Mouse (Mus musculus): ENCODE data around the gene Fdxacb1. TPM values are rescaled to one million over a fixed set of nuclear protein-coding genes. Genes with fewer than 3 reads are reported as not detected.

The Fdxacb1 gene
- total RNA-seq, 4 experiments from 2014 or later = 2.7 to 6.1 (median 3.4) TPM

DNA sequence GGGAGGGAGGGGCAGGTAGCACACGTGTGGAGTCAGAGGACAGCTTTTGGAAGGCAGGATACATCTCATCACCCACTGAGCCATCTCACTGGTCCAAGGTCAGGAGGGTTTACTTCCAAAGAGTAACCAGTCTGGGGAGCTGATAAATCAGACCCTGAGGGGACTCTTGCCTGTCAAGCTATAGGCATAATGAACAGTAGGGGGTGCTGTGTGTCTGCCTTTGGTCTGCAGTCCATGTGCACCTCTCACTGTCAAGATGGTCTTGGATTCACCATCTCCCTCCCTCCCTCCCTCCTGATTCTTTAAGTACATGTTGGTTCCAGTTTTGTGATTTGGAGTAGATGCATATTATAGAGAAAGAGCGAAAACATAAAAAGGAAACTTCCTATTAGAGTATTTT, 32.9 kb downstream of the Fdxacb1 start:
- peak in 1 of 2 experiments; percentile 14 for DNase-seq (ENCODE audit: low spot score in 2 of 2)

DNA sequence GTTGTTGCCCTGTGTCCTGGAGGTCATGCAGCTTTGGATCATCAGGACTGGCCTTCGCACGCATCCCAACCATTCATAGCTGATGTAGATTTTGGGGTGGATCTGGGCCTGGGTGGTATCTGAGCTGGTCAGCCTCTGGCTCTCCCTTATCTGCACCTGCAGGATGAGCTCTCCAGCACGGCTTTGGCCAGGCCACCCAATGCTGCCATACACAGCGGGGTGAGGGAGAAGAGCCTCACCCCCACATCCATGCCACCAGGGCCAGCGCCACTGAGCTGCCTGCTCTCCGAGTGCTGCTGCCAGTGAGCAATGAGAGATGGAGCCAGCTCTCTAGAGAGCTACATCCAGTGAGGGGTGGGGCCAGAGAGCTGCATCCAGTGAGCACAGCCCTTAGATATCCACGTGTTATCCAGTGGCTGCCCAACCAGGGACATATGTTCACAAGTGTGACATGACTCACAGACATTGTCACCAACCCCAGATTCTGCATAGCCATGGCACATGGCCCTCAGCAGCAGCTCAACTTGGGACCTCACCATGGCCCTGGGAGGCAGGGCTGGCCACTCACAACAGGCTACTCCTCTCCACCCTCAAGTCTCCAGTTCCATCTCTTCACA, 35.1 kb downstream of the Fdxacb1 start:
- no peak for DNase-seq (ENCODE audit: low spot score in 2 of 2)

DNA sequence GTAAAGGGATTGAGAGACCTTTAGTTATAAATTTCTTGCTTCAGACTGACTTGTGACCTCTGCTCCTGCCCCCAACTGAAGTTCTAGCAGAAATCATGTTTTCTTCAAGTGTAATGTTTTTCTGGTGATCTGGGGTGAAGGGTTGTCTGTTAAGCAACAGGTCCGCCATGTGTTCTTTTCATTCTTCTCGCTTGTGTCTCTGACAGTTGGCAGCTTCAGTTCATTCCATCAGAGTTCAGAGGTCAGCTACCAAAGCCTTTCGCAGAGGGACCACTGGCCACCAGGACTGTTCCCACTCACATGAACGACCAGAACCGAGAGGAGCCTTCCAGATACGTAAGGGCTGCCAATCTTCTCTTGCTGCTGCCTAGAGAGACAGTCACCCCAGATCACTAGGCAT, 40.4 kb downstream of the Fdxacb1 start:
- DNase-seq (ENCODE audit: low spot score in 2 of 2) = no peak

DNA sequence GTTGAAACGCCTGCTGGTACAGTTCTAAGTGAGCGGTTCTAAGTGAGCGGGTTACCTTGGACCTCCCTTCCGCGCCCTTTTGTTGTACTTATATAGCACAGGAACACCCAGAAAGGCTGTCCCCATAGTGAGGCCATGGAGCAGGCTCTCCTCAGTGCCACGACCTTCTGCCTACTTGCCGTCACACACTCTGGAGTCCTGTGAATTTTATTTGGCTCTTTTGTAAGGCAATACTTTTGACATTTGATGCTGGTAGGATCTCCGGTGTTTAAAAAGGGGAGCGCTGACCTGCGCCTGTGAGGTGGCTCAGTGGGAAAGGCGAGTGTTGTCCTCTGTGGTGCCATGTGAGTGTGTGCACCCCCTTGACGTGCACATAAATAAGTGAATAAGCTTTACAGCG, 41.1 kb downstream of the Fdxacb1 start:
- peak; percentile 27 to 59 for DNase-seq (ENCODE audit: low spot score in 2 of 2)

DNA sequence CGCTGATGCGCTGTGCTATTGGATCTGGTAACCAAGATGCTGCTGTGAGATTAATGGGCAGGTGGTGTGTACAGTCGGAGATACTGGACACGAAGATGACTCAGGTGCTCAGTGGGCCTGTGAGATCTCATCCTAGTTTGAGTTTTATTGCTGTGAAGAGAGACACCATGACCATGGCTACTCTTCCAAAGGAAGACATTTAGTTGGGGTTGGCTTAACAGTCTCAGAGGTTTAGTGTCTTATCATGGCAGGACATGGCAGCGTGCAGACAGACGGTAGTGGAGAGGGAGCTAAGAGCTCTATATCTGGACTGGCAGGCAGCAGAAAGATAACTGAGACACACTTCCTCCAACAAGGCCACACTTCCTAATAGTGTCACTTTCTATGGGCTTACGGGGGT, 43.2 kb downstream of the Fdxacb1 start:
- DNase-seq (ENCODE audit: low spot score in 2 of 2) = no peak

DNA sequence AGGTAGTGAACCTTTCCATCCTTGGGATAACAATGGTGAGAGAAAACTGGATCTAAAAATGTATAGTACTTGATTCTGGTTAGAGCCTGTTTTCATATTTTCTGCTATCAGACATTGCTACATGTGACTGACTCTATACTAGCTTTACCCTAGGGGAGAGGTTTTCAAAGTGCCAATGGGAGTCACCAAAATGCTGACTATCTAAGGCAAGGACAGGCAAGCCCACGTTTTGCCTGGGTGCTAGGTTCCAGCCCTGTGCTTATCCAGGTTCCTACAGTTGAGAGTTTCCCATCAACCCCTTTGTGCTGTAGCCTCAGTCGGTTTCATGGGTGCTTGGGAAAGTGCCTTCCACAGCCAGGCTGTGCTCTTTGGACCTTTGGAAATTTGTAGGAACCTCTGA, 43.7 kb downstream of the Fdxacb1 start:
- no peak for DNase-seq (ENCODE audit: low spot score in 2 of 2)

DNA sequence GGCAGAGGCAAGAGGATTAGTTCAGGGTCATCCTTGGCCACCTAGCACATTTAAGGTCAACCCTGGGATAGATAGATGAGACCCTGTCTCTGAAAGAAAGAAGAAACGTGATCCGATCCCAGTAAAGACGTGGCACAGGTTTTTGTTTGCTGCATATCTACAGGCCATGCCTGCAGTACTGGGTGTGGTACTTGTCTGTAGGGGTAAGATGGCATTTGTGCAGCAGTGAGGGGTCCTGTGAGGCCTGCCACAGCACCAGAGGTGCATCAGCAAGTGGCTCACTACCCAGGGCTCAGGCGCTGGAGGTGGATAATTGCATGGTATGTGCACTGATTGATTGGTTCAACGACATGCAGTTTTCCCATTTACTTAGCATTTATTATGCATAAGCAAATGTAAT, 45.8 kb downstream of the Fdxacb1 start:
- DNase-seq (ENCODE audit: low spot score in 2 of 2) = no peak

DNA sequence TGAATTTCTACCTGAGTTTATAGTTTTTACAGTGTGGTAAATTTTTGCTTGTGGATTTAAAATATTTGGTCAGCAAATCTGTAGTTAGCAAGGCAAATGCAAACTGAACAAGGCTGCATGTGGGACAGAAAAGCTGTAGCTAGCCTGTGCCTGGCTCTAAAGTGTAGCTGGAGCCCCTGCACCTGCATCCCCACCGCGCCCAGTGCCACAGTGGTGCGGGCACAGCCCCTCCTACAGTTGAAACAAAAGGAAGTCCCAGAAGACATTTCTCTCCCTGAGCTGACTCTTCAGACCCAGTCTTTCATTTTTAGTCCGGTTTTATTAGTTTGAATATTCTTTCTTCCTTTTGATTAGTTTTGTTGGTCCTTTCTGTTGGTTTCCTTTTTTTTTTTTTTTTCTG, 47.6 kb downstream of the Fdxacb1 start:
- no peak for DNase-seq (ENCODE audit: low spot score in 2 of 2)

DNA sequence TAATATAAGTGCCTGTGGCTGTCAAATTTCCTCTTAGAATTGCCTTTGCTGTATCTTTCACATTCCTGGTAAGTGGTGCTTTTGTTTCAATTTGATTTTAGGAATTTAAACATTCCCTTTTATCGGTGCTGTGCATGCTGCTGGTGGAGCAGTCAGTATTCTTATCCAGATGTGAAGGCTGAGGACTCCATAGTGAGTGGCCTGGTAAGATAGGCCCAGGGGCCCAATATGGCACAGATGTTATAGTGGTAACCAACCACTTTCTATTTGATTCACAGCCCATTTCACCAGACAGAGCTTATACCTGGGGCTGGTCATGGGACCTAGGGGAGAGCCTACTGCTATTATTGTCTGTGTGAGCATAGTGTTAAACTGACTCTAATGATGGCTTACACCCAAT, 48.5 kb downstream of the Fdxacb1 start:
- DNase-seq (ENCODE audit: low spot score in 2 of 2) = no peak

DNA sequence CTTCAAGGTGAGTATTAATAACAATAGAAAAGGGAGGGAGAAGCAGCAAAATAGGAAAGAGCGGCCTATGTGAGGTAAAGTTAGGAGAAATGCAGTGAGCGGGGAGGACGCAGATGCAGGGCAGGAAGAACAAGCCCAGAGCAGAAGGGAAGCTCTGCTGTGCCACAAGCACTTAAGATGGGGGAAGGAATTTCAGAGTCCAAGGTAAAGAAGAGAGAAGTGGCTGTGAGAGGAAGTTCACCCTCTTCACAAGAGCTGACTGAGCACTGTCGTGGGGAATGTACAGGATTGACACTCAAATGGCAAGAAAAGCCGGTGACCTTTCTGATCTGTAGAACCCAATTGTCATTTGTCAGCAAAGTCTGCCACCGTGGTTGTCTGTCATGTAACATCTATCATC, 50.0 kb downstream of the Fdxacb1 start:
- no peak for DNase-seq (ENCODE audit: low spot score in 2 of 2)

DNA sequence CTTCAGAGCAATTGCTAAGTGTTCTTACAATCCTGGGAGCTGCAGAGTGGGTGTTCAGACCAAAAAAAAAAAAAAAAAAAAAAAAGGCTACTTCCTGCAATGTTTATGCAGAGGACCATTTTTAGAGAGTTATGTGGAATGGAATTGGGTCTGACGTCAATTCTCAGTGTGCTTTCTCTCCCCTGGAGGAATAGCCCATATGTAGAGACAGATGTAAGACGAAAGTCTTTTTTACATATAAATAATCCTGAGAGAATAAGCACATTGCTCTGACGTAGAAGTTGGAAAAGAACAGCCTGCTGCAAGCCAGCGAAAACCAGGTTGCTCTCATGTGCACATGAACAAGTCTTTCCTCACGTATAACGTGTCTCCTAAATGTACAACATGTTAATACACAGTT, 51.7 kb downstream of the Fdxacb1 start:
- DNase-seq (ENCODE audit: low spot score in 2 of 2) = no peak

DNA sequence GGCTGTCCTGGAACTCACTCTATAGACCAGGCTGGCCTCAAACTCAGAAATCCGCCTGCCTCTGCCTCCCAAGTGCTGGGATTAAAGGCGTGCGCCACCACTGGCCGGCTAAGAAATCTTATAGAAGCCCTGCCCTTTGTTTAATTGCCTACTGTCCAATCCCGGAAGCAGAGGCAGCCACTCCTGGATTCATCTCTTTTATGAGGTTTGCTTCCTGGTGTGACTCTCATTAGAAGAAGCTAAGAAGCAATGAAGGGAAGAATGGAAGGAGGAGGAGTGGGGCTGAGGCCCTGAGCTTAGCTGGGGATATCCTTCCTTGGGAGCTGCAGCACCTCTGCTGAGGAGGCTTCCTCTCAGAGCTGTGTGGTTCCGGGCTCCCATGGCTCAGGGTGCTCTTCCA, 53.6 kb downstream of the Fdxacb1 start:
- no peak for DNase-seq (ENCODE audit: low spot score in 2 of 2)

DNA sequence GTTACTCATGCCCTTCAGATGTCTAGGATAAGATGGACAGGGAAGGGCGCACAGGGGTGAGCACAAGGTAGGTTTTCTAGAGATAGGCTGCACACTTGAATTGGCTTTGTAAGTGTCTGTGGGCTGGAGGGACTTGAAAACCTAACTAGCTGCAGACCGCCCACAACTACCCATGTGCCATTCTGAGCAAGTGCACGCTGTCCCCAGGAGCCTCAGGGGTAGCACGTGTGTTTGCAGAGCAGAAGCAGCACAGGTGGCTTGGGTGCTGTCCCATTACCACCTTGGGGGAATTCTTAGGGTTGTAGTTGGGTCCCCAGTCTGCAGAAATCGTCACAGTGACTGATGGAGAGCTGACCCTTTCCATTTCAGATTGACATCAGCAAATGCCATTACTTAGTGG, 54.2 kb downstream of the Fdxacb1 start:
- DNase-seq (ENCODE audit: low spot score in 2 of 2) = no peak

Other genes with a start within 250 kb of the Fdxacb1 start
- 10 to 100 TPM; 10.1 to 13.7 (median 11.7) TPM for gene Pts, start 239.5 kb upstream of the Fdxacb1 start, total RNA-seq (2022)
- 1 to 10 TPM in 3 of 4 experiments, under 1 TPM in 1; 0.63 to 2.0 (median 1.6) TPM for gene Il18, start 213.4 kb upstream of the Fdxacb1 start, total RNA-seq (2022)
- gene Bco2, start 213.1 kb upstream of the Fdxacb1 start, total RNA-seq (2022) = under 1 TPM; 0.13 to 0.47 (median 0.44) TPM
- not detected for gene Tex12, start 206.9 kb upstream of the Fdxacb1 start, total RNA-seq (2022)
- 100 to 1,000 TPM; 290 to 337 (median 311) TPM for gene Sdhd, start 164.4 kb upstream of the Fdxacb1 start, total RNA-seq (2022)
- 100 to 1,000 TPM; 197 to 232 (median 214) TPM for gene Timm8b, start 164.3 kb upstream of the Fdxacb1 start, total RNA-seq (2022)
- under 1 TPM in 2 of 4 experiments, not detected in 2; 0.27 to 0.80 TPM for gene Pih1d2, start 150.9 kb upstream of the Fdxacb1 start, total RNA-seq (2022)
- gene Nkapd1, start 150.8 kb upstream of the Fdxacb1 start, total RNA-seq (2022) = 10 to 100 TPM; 10.2 to 12.4 (median 11.1) TPM
- gene Dlat, start 108.5 kb upstream of the Fdxacb1 start, total RNA-seq (2022) = 100 to 1,000 TPM; 159 to 224 (median 179) TPM
- 1 to 10 TPM; 2.0 to 2.5 (median 2.1) TPM for gene Dixdc1, start 28.7 kb upstream of the Fdxacb1 start, total RNA-seq (2022)
- 1 to 10 TPM; 2.9 to 5.9 (median 4.8) TPM for gene 2310030G06Rik, start 21.7 kb upstream of the Fdxacb1 start, total RNA-seq (2022)
- 1,000 to 10,000 TPM; 1,194 to 1,381 (median 1,261) TPM for gene Cryab, start 16.9 kb upstream of the Fdxacb1 start, total RNA-seq (2022)
- gene Hspb2, start 15.9 kb upstream of the Fdxacb1 start, total RNA-seq (2022) = 100 to 1,000 TPM; 118 to 146 (median 133) TPM
- gene Alg9, start 6.8 kb downstream of the Fdxacb1 start, total RNA-seq (2022) = 10 to 100 TPM in 1 of 4 experiments, 1 to 10 TPM in 3; 8.0 to 11.0 (median 9.3) TPM
- gene 1110032A03Rik, start 7.3 kb downstream of the Fdxacb1 start, total RNA-seq (2022) = 10 to 100 TPM; 12.1 to 15.4 (median 13.8) TPM
- 1 to 10 TPM; 6.5 to 7.4 (median 7.0) TPM for gene Ppp2r1b, start 77.1 kb downstream of the Fdxacb1 start, total RNA-seq (2022)
- gene Sik2, start 240.8 kb downstream of the Fdxacb1 start, total RNA-seq (2022) = 10 to 100 TPM; 23.9 to 29.8 (median 27.2) TPM

Measured in gastrocnemius, adult 8-10 months (tissue).